Mouse (Mus musculus) liver, embryonic 14.5 days (tissue): ENCODE data around the gene Stub1. TPM values are rescaled to one million over a fixed set of nuclear protein-coding genes. Genes with fewer than 3 reads are reported as not detected.

ENCODE experiments used
- ATAC-seq: fragments of 200-750 bp; cut with Nextera tagmentation; 2 replicates; pipeline ENCODE4 v1.8.0; 2017; ENCODE audit warnings: moderate number of reproducible peaks, mild to moderate bottlenecking, moderate library complexity; ENCODE audit not compliant: insufficient read depth
- DNase-seq, 3 experiments: peaks; one replicate each; pipeline ENCODE4 v3.0.0-alpha.2; 2012 to 2013; ENCODE audit warnings: low read depth in 3 of 3, low spot score in 3 of 3
- H3K27ac ChIP-seq: fragments of 300-500 bp; sonication (generic); 2 replicates; pipeline ENCODE4 v1.5.1; 2014; ENCODE audit warnings: moderate library complexity, mild to moderate bottlenecking, control low read depth, inconsistent platforms
- H3K27me3 ChIP-seq: fragments of 300-500 bp; sonication (generic); 2 replicates; pipeline ENCODE4 v1.6.1; 2014; ENCODE audit warnings: mild to moderate bottlenecking, low read length, moderate library complexity; ENCODE audit not compliant: control insufficient read depth, insufficient read depth
- H3K36me3 ChIP-seq: fragments of 300-500 bp; sonication (generic); replicated peaks from 2 replicates; pipeline ENCODE4 v1.6.1; 2014; ENCODE audit warnings: low read depth; ENCODE audit not compliant: control insufficient read depth, insufficient read depth
- H3K4me1 ChIP-seq, 2 experiments: fragments of 200-500 bp in 1 of 2; fragments of 300-500 bp in 1 of 2; sonication (generic) in 1 of 2; replicated peaks; 2 replicates each; pipeline ENCODE4 v1.6.1; 2012 to 2014; ENCODE audit warnings: antibody characterized with exemption in 1 of 2, inconsistent platforms in 1 of 2, low read length in 1 of 2; ENCODE audit not compliant: control insufficient read depth in 2 of 2, insufficient read depth in 2 of 2
- H3K4me2 ChIP-seq: fragments of 300-500 bp; sonication (generic); 2 replicates; pipeline ENCODE4 v1.6.1; 2014; ENCODE audit warnings: low read depth, mild to moderate bottlenecking, control low read depth, moderate library complexity
- H3K4me3 ChIP-seq, 2 experiments: fragments of 200-500 bp in 1 of 2; fragments of 300-500 bp in 1 of 2; sonication (generic) in 1 of 2; 2 replicates each; pipeline ENCODE4 v1.5.1; 2012 to 2014; ENCODE audit warnings: low read depth in 2 of 2, low read length in 2 of 2, mild to moderate bottlenecking in 2 of 2, control low read depth in 1 of 2, inconsistent platforms in 1 of 2, moderate library complexity in 1 of 2; ENCODE audit not compliant: insufficient read depth in 1 of 2
- H3K9ac ChIP-seq: fragments of 300-500 bp; sonication (generic); replicated peaks from 2 replicates; pipeline ENCODE4 v1.6.1; 2014; ENCODE audit warnings: mild to moderate bottlenecking, control low read depth, moderate library complexity
- H3K9me3 ChIP-seq: fragments of 300-500 bp; sonication (generic); 2 replicates; pipeline ENCODE4 v1.6.1; 2016; ENCODE audit warnings: low read length, mixed read lengths; ENCODE audit not compliant: control insufficient read depth
- CTCF ChIP-seq: IDR thresholded peaks from 2 replicates; pipeline ENCODE4 v1.5.1; 2016; ENCODE audit warnings: antibody characterized with exemption, low read depth, control low read depth
- EP300 ChIP-seq: IDR thresholded peaks from 2 replicates; pipeline ENCODE4 v1.6.1; 2016; ENCODE audit warnings: antibody characterized with exemption, low read depth
- WGBS: fragments of 180-500 bp; shearing (Covaris S2); extraction: QIAGEN DNeasy Blood & Tissue Kit; methylation state at CpG from one replicate; pipeline ENCODE4 v1.1.7; 2014; ENCODE audit not compliant: insufficient replicate concordance; 5-methylcytosine and 5-hydroxymethylcytosine counted together
- polyA plus RNA-seq, 2 experiments: library from polyadenylated mRNA; depleted of rRNA in 1 of 2; stranded (reverse) in 1 of 2; unstranded in 1 of 2; fragments of >200 nt; fragmentation: Nextera tagmentation in 1 of 2; extraction: Ambion mirVana in 1 of 2; gene quantifications; 2 replicates each; pipeline versions ENCODE4 v1.2.1 to v1.2.3; 2012 to 2014

Gene Stub1
- polyA plus RNA-seq, 2 experiments = 85.1 to 96.7 TPM

DNA sequence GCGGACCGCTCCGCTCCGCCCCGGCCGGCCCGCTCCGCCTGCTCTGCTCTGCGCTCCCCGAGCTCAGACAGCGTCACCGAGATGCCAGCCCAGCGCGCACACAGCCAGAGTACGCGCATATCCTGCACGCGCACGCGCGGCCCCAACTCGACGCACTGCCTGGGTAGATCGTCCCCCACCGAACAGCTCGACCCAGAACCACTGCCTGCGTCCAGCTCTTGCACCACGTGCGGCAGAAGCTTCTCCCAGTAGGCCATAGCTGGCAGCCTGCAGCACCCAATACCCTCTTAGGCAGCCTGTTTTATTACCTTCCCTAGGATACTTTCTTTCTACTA is 3.8 kb upstream of the Stub1 start, which contains the start of gene Rhbdl1:
Rhbdl1 (minus strand) TSS at position 220 of the 335 bp plus-strand sequence.
- no peak for DNase-seq
- H3K36me3 ChIP-seq = peaks cover 32% of the 10 kb centered on the region
- 10% methylated on average over 24 of the region's 29 CpGs for WGBS
- peaks cover 3 to 6% of the 10 kb centered on the region in 2 experiments; a peak in 1 of 4 replicates for H3K4me1 ChIP-seq
- no peak for ATAC-seq
- no peaks in the 10 kb centered on the region for H3K9me3 ChIP-seq
- peak within 1 kb of the TSS; percentile 7; the same call in 1 of the 2 replicates for H3K9ac ChIP-seq
- no peak within 1 kb of the TSS for H3K27ac ChIP-seq
- no peak for TF ChIP-seq CTCF
- no peak for TF ChIP-seq EP300
- peak within 1 kb of the TSS in 1 of 2 experiments; percentile 23; a peak in 2 of 4 replicates for H3K4me3 ChIP-seq
- peak within 1 kb of the TSS; percentile 53 for H3K4me2 ChIP-seq
- H3K27me3 ChIP-seq = no peaks in the 10 kb centered on the region

DNA sequence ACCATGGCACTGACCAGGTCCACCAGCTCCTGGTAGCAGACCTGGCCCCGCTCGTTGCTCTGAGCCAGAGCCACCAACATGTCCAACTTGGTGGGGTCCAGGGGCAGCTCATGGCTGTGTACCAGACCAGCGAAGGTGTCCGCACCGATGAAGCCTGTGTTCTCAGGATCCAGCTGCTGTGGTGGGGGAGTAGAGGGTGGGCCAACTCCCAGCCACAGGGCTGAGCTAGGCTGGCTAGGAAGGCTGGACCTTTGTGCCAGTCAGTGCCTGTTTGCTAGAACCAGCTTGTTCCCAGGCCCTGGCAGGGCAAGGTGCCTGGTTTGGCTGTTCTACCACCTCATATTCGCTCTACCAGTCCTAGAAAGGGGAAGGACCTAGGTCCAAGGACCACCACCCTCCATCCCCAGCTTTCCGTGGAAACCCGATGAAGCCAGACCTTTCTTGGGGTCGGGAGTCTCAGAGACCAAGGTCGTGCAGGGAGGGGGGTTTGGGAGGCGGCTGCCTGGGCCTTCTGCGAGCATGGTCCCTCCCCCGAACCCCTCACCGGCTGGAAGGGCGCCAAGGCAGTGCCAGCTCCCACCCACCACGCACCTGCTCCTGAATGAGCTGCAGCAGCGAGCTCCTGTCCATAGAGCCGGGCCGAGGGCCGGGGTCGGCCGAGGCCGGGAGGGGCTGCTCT is 3.3 kb upstream of the Stub1 start:
- Histone ChIP-seq H3K4me3 (peak overlapping the region in 1 of 2 experiments; percentile 23; a peak in 2 of 4 replicates), H3K27ac (no peak overlapping the region), H3K9ac (peak overlapping the region; percentile 7; the same call in 1 of the 2 replicates), H3K4me1 (peaks cover 7 to 9% of the 10 kb centered on the region in 2 experiments), H3K9me3 (no peaks in the 10 kb centered on the region), H3K27me3 (no peaks in the 10 kb centered on the region), H3K36me3 (peaks cover 29% of the 10 kb centered on the region), H3K4me2 (peak overlapping the region; percentile 53)
- ATAC-seq (no peak), DNase-seq (no peak)
- TF ChIP-seq CTCF = no peak
- TF ChIP-seq EP300 = no peak
- 26% methylated on average over 21 of the region's 23 CpGs for WGBS

DNA sequence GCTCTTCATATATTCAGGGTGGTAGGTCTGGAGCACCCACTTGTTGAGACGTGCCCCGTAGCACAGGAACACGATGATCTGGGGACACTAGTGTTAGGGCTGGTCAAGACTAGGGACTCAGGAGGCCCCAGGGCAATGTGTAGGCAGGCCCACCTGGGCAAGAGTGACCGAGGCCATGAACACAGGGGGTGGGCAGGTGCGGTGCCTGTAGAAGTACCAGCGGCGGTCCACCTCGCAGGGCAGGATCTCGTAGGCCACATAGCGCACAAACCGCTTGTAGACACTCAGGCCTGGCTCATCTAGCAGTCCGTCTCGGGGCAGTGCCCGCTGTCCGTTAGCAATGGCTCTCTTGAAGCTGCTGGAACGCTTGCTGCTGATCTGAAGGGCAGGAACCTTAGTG is 2.6 kb upstream of the Stub1 start:
- WGBS = 81% methylated on average over 16 of the region's 16 CpGs
- ATAC-seq = no peak
- TF ChIP-seq EP300 (no peak), CTCF (no peak)
- H3K27ac ChIP-seq = no peak overlapping the region
- H3K9me3 ChIP-seq = no peaks in the 10 kb centered on the region
- no peak overlapping the region for H3K4me3 ChIP-seq
- H3K36me3 ChIP-seq = peaks cover 27% of the 10 kb centered on the region
- no peaks in the 10 kb centered on the region for H3K27me3 ChIP-seq
- no peak overlapping the region for H3K4me2 ChIP-seq
- peaks cover 9 to 13% of the 10 kb centered on the region in 2 experiments for H3K4me1 ChIP-seq
- no peak overlapping the region for H3K9ac ChIP-seq
- no peak for DNase-seq

DNA sequence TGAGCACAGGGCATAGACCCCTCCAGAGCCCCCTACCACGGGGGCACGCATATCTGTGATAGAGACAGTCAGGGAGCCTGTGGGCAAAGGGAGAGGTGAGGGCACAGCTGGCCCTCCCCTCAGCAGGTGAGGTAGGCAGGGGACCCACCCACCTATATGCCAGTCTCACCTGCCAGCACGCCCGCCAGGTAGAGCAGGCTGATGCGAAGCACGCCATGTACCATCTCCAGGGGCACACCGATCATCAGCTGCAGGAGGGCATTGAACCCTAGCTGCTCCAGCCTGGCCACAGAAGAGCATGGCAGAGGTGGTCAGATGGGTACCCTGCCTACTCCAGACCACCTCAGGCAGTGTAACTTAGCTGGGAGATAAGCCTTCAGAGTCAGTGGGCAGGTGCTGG is 2.1 kb upstream of the Stub1 start:
- DNase-seq (no peak), ATAC-seq (no peak)
- no peak overlapping the region for H3K4me3 ChIP-seq
- TF ChIP-seq CTCF = no peak
- no peak for TF ChIP-seq EP300
- whole genome bisulfite sequencing = 86% methylated on average over 7 of the region's 7 CpGs
- H3K4me1 ChIP-seq = peaks cover 9 to 13% of the 10 kb centered on the region in 2 experiments
- no peak overlapping the region for H3K4me2 ChIP-seq
- H3K36me3 ChIP-seq = peaks cover 27% of the 10 kb centered on the region
- no peak overlapping the region for H3K27ac ChIP-seq
- no peaks in the 10 kb centered on the region for H3K27me3 ChIP-seq
- H3K9me3 ChIP-seq = no peaks in the 10 kb centered on the region
- no peak overlapping the region for H3K9ac ChIP-seq

DNA sequence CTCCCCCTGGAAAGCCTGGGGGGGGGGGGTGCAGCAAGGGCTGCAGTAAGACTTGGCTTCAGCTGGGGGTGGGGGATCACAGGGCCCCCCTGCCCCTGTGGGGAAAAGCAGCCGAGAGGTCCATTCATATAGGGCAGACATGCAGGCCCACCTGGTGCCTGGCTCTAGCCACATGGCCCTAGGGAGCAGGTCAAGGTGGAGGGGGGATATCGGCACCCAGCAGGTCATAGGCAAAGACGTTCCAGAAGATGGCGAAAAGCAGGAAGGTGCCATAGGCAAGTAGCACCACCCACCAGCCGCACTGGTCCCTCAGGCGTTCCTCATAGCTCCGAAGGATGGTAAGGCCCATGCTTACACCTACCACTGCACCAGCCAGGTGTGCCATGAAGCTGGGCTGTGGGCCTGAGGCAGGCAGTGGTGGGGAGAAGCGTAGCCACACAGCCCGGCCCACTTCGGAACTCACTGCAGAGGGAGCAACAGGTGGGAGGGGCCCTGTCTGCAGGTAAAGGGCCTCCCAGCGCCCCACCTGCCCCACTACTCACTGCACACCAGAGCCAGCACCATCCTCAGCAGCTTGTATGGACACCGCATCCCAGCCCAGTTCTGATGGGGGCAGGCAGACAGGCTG is 1.5 kb upstream of the Stub1 start:
- ATAC-seq = no peak
- peaks cover 21% of the 10 kb centered on the region for H3K36me3 ChIP-seq
- H3K9me3 ChIP-seq = no peaks in the 10 kb centered on the region
- H3K4me2 ChIP-seq = peak overlapping the region; percentile 83
- no peak for TF ChIP-seq EP300
- no peak for TF ChIP-seq CTCF
- H3K27me3 ChIP-seq = no peaks in the 10 kb centered on the region
- no peak for DNase-seq
- WGBS = 78% methylated on average over 12 of the region's 12 CpGs
- H3K4me3 ChIP-seq = peak overlapping the region in 1 of 2 experiments; percentile 70; a peak in 2 of 4 replicates
- H3K4me1 ChIP-seq = peaks cover 9 to 14% of the 10 kb centered on the region in 2 experiments
- H3K27ac ChIP-seq = no peak overlapping the region
- H3K9ac ChIP-seq = no peak overlapping the region
